Mouse (Mus musculus) adrenal gland, postnatal 36 days (tissue): ENCODE data around the gene Wdr5b. TPM values are rescaled to one million over a fixed set of nuclear protein-coding genes. Genes with fewer than 3 reads are reported as not detected.

Experiments used
- DNase-seq, 2 experiments: peaks; one replicate each; pipeline ENCODE4 v3.0.0; 2021; ENCODE audit warnings: mixed read lengths in 1 of 2
- total RNA-seq, 2 experiments: library from RNA; stranded (reverse); gene quantifications; 2 replicates each; pipeline ENCODE4 v1.2.3; 2021

Gene Wdr5b
- total RNA-seq, 2 experiments from 2014 or later, result 4.2 TPM

DNA sequence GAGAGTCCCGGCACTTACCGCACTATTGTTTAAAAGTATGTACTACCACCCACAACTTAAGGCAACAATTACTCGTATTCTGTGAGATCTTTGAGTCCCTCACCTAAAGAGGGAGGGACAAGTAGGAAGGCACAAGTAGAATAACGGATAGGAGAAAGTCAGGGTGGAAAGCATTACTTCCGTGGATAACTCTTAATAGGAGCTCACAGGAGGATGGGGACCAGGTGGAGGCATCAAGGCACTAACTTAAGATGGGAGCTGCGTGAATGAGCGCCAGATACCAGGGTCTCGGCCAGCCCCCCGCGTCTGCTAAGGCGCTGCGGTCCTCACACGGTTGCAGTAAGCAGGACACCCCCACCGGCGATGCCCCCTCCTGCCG, 30.1 kb downstream of the Wdr5b start:
- no peak for DNase-seq

DNA sequence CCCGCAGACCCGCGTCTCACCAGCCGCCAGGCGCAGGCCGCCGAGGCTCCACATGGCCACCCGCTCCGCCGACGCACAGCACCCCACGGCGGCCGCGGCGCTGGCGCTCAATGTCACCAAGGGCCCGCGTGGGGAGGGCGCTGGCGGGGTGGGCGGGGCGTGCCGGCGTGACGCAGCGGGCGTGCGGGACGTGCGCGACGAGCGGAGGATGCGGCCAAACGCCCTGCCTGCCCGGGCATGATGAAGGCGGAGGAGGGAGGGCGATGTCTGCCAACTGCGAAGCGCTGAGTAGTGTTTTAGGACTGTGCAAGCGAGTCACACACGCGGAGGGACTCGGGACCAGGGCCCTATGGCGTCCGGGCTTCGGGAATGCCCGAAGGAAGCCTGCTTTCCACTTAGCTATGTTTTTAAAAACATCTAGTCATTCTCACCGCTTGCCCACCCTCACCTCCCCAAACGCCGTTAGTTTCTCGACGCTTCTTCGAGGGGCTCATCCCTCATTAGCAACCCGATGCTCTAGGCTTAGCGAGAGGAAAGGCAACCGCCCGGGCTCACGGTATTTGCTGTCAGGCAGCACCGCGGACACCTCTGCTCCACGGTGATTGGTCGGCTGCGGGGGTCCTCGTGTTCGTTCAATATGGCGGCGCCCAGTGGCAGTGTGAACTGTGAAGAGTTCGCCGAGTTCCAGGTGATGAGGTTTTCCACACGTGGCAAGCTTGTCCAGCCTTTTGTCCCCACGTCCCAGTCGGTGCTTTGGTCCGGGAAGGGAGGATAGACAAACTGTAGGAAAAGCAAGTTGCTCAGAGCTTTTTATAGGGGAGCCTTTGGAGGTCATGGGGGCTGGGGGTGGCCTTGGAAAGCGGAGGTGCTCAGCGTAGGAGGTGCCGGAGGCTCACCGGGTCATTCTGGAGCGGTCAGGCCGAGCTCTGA, 30.7 kb downstream of the Wdr5b start, which contains the start of the genes Fam162a and Ccdc58:
Gene Fam162a (minus strand): TSS at position 145 of the 930 bp plus-strand sequence.
Gene Ccdc58 (plus strand): TSS at position 236 of the 930 bp plus-strand sequence.
- peak; percentile 95 to 96 for DNase-seq

DNA sequence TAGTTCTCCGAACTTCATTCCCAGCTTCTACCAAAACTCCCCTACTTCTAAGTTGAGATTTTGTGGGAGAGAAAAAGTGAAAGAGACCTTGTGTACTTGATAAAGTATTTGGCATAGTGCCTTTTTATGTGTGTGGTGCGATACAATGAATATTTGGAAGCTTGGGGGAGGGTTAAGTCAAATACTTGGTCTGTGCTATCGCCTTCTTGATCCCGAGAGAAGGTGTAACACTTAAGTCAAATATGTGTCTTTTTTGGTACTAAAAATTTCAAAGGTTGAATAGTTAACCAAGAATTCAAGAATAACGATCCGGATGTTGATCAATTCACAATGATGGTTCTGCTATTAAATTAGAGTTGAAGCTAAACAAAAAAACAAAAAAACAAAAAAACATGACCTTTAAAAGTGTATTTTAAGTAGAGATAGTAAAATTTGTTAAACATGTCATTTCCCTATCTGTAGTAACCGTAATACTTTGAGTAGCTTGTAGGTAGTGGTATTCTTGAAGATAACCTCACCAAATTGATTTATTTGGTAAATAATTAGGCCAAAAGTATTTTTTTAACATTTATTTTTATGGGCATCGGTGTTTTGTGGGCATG, 31.5 kb downstream of the Wdr5b start:
- DNase-seq, result no peak

DNA sequence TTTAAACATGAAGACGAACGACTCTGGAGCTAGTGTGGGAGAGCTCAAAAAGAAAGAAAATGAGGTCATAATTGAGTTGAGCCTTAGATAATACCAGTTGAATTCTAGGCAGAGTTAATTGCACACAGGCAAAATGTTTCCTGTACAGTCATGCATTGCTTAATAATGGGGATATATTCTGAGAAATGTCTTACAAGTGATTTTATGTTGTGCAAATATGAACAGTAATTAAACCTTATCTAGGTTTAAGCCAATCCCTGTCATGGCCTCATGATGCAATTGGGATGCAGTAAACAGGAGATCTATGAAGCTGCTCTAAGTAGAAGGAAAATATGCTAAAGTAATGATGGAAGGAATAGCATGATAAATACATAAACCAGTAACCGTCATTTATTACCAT, 33.8 kb downstream of the Wdr5b start:
- DNase-seq, result no peak

DNA sequence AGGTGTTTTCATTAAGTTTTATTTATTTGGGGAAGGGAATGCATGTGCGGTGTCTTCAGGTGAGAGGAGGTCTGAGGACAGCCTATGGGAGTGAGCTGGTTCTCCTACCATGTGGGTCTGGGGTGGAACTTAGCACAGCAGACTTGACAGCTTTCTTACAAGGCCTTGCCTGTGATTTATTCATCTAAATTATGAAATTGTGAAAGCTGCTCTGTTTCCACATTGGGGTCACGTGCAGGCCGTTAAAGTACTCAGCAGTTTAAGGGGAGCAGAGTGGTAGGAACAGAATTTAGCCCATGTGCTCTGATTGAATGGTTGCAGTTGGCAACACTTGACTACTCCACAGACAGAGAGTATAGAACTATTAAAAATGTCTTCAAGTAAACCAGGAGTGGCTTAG, 38.9 kb downstream of the Wdr5b start:
- DNase-seq, result no peak

DNA sequence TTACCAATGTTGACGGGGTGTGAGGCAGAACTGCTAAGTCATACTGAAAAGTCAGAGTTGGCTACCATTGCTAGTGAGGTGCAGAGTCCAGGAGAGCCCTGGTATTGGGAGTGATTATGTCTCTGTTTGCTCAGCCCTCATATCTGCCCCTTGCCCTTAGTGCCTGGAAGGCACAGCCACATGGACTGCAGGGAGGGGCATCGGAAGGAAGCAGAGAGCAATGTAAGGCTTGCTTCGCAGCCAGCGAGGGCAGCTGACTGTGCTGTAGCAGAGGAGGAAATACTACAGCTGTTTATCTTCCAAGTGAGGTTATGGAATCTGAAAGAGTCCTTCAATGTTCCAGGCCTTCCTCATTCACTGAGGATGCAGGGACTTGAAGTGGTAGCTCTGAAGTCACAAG, 46.9 kb downstream of the Wdr5b start:
- DNase-seq, result no peak

DNA sequence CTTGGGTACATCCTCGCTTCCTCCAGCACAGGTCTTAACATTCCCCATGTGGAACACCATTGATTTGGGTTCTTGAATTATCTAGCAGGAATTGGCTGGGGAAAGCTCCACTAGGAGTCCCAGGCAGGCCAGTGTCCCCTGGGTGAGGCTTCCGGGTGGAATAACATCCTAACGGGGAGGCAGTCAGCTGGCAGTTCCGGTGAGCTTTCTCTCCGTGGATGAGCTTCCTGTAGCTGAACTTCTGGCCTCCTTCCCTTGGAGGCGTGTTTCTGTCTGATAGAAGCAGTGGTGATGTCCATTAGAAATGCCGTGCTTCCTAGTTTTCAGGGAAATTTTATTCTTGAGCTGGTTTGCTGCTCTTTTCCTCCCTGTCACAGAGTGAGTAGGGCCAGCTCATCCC, 48.1 kb downstream of the Wdr5b start:
- peak in 1 of 2 experiments; percentile 28 for DNase-seq

DNA sequence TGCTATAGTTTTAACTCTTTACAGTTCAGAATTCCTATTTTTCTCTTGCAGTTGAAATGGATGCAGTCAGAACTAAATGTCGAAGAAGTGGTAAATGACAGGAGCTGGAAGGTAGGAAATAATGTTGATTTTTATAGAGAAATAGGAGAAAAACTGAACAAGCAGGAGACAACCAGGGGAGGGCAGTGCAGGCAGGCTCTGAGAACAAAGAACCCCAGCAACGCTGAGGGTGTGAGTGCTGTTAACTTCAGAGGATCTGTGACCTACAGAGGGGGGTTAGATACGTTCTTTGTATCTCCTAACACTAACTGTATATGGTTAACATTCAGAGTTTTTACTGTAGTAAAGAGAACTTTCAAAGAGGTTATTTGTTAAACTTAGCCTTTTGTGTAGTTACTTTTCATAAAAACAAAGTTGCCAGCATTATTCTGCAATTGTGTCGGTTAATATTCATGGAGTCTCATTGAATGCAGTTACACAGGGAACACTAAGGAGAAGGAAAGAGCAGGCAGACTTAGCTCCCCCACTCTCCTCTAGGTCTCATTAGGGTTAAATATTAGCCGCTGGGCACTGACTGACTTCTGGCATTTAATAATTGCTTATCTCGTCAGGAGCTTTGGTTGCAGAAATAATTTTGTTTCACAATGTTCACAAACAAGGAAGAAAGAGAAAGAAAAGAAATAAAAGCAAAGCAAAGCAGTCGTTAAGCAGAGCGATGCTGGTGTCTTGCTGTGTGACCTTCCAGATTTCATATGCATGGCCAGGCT, 49.0 kb downstream of the Wdr5b start:
- DNase-seq, result no peak

DNA sequence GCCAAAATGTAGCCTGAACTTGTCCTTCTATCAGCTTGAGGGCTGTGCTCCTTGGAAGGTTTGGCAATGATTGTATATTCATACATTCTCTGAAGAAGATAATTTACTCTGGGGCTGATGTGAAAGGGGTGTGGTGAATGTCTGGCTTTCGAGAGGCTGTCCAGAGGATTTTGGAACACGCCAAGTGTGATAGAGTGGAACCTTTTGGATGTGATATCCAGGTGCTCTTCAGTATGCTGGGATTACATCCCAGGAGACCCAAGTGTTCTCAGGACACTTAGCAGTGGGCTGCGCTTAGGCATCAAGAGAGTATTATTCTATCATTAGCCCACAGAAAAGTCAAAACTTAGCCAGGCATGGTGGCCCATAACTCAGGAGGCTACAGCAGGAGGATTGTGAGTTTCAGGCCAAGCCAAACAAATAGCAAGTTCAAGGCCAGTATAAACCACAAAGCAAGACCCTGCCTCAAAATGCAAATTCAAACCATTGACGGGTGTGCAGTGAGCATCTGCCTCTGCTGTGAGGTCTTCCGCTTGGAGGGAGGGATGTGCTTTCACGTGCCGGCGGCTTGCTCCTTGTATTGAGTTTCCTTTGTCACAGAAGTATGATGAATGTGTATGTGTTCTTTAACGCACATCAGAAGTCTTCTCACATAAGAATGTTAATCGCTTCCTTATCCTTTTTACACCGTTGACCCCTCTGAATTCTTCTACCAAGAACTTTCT, 50.0 kb downstream of the Wdr5b start:
- no peak for DNase-seq

Other genes starting within 250 kb of the Wdr5b start
- gene Parp14, start 169.6 kb upstream of the Wdr5b start, total RNA-seq, result 10 to 100 TPM; 14.8 to 15.7 TPM
- gene Parp9, start 102.7 kb upstream of the Wdr5b start, total RNA-seq, result 10 to 100 TPM; 15.0 to 16.2 TPM
- gene Dtx3l, start 102.0 kb upstream of the Wdr5b start, total RNA-seq, result 10 to 100 TPM in 1 of 2 experiments, 1 to 10 TPM in 1; 9.1 to 10.9 TPM
- gene Kpna1, start 62.4 kb upstream of the Wdr5b start, total RNA-seq, result 10 to 100 TPM; 70.0 to 85.0 TPM
- gene Fam162a, start 30.4 kb downstream of the Wdr5b start, total RNA-seq, result 100 to 1,000 TPM; 140 to 185 TPM
- 10 to 100 TPM; 40.4 to 55.3 TPM for gene Ccdc58, start 30.5 kb downstream of the Wdr5b start, total RNA-seq
- not detected for gene Csta1, start 90.1 kb downstream of the Wdr5b start, total RNA-seq
- gene Stfa2l1, start 115.6 kb downstream of the Wdr5b start, total RNA-seq, result not detected
- gene Gm5483, start 143.0 kb downstream of the Wdr5b start, total RNA-seq, result not detected
- not detected for gene Gm5416, start 169.2 kb downstream of the Wdr5b start, total RNA-seq
- 1 to 10 TPM in 1 of 2 experiments, not detected in 1; 1.6 TPM for gene 2010005H15Rik, start 180.3 kb downstream of the Wdr5b start, total RNA-seq
- gene Stfa1, start 235.8 kb downstream of the Wdr5b start, total RNA-seq, result not detected